Mouse (Mus musculus): ENCODE results near the gene Prdx2.

DNA sequence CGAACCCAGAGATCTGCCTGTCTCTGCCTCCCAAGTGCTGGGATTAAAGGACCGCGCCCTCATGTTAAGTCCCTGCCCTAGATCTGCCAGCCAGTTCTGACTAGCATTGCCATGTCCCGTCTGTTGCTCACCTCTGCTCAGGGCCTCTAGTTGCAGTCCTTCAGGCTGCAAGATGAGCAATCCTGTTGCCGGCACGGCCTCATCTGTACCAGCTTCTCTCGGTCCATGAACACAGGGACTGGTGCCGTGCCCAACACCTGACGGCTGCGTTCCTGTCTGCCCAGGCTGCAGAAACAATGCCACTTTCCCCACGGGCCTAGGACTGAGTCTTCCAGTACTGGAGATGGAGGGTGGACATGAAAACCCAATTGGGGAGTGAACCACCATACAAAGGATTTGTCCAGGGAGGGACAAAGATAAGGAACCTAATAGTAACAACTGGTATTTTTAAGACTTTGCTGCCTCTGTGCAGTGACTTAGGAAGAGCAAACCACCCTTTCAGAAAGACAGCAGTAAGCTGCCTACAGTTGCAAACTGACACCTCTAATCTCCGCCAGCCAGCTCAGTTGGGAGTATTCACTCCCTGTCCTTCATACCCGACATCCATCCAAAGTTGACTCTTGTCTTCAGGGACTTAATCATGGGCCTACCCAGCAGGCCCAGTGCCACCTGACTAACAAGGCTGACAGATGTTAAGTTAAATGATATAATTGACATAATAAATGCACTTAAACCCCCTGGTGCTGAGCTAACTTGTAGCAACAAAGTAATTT, 1.7 kb upstream of the Prdx2 start:
- no peak for TF ChIP-seq CTCF (IDR thresholded peaks at IDR 0.05; ENCODE audit: borderline replicate concordance, insufficient read depth, low read depth, low read length)
- TF ChIP-seq POLR2A (IDR thresholded peaks at IDR 0.05; ENCODE audit: borderline replicate concordance, insufficient read depth, low read length): no peak
